Mouse (Mus musculus): ENCODE results near the gene Tub. TPM values are rescaled to one million over a fixed set of nuclear protein-coding genes. Genes with fewer than 3 reads are reported as not detected.

Gene Tub
- polyA plus RNA-seq, 1 experiment from 2014 or later, result 63.1 TPM

GRCm38 (mm10) chr7:109045876-109046275 is 95.7 kb downstream of the Tub start:
- no peaks in the 10 kb centered on the region for H3K4me1 ChIP-seq
- no peak overlapping the region for H3K9ac ChIP-seq
- H3K27ac ChIP-seq, result no peak overlapping the region
- H3K4me2 ChIP-seq, result no peak overlapping the region
- no peak for ATAC-seq (replicated peaks)
- H3K4me3 ChIP-seq, result no peak overlapping the region
- no peaks in the 10 kb centered on the region for H3K27me3 ChIP-seq (replicated peaks)
- no peaks in the 10 kb centered on the region for H3K36me3 ChIP-seq (replicated peaks)
- WGBS, result 95% methylated on average over 2 of the region's 2 CpGs
- H3K9me3 ChIP-seq, result no peaks in the 10 kb centered on the region

- no peak overlapping the region for H3K27ac ChIP-seq
- H3K9ac ChIP-seq, result no peak overlapping the region
- no peak for ATAC-seq (replicated peaks)
- H3K4me1 ChIP-seq, result no peaks in the 10 kb centered on the region
- no peak overlapping the region for H3K4me3 ChIP-seq
- no peaks in the 10 kb centered on the region for H3K27me3 ChIP-seq (replicated peaks)
- 86% methylated on average over 1 of the region's 1 CpGs for WGBS
- peaks cover 6% of the 10 kb centered on the region; the same call in 1 of the 2 replicates for H3K36me3 ChIP-seq (replicated peaks)
- H3K9me3 ChIP-seq, result no peaks in the 10 kb centered on the region
- no peak overlapping the region for H3K4me2 ChIP-seq
Measured at GRCm38 (mm10) chr7:109050831-109051230, 100.7 kb downstream of the Tub start.

DNA sequence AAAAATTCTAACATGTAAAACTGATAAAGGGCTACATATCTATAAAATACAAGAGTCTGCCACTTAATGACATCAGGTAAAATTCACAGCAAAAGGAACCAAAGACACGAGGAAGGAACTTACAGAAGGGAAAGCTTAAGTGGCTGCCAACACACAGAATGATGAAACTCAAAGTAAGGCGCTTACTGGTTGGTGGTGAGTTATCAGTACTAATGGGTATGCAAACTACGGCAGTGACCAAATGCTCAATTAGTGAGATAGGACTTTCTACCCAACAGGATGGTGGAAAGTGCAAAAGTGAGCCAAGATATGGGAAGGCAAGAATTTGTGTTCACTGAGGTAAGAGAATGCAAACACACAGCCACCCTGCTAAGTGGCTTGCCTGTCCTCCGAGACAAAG is 109.4 kb downstream of the Tub start:
- no peak overlapping the region for H3K27ac ChIP-seq
- 93% methylated on average over 4 of the region's 4 CpGs for WGBS
- no peak for ATAC-seq (replicated peaks)
- H3K9ac ChIP-seq, result no peak overlapping the region
- H3K9me3 ChIP-seq, result no peaks in the 10 kb centered on the region
- no peak overlapping the region for H3K4me2 ChIP-seq
- peaks cover under 1% of the 10 kb centered on the region; the same call in 1 of the 2 replicates for H3K36me3 ChIP-seq (replicated peaks)
- H3K4me3 ChIP-seq, result no peak overlapping the region
- H3K27me3 ChIP-seq (replicated peaks), result no peaks in the 10 kb centered on the region
- H3K4me1 ChIP-seq, result no peaks in the 10 kb centered on the region

DNA sequence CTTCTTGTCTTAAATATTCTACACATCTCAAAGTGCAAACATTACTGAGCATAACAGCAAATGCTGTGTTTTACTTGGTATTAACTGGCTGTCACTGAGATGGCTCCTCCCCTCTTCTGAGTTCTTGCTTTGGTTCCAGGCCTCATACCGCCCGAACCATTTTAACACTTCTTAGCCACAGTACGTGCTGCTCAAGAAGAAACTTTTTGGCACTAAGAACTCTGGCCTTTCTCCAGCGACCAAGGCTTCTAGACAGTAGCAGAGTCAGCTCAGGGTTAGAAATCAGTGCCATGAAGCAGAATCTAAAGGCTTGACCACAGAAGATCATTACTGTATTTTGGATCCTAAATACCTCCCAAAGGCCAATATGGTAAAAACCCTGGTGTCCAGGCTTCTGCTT is 119.5 kb downstream of the Tub start:
- Histone ChIP-seq H3K27me3 (replicated peaks) (no peaks in the 10 kb centered on the region), H3K36me3 (replicated peaks) (no peaks in the 10 kb centered on the region), H3K9ac (no peak overlapping the region), H3K27ac (no peak overlapping the region), H3K9me3 (no peaks in the 10 kb centered on the region), H3K4me1 (no peaks in the 10 kb centered on the region), H3K4me3 (no peak overlapping the region), H3K4me2 (no peak overlapping the region)
- ATAC-seq (replicated peaks), result no peak
- WGBS, result 91% methylated on average over 4 of the region's 4 CpGs

DNA sequence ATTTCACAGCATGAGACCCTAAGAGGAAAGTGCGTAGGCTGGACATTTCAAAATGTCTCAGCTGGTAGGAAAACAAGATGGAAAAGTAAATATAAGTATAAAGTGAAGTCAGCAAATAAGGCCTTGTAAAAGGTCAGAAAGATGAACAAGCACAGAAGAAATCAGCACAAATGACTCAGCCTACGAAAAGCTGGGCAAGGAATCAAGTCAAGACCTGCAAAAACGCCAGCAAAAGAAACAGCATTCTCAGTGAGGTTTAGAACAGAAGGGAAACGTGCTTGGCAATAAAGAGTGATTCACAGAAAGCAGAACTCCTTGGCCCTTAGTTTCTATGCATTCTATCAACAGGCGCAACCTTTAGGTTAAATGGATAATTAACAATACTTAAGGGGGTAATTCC is 122.2 kb downstream of the Tub start:
- Histone ChIP-seq H3K27me3 (replicated peaks) (no peaks in the 10 kb centered on the region), H3K4me3 (no peak overlapping the region), H3K9ac (no peak overlapping the region), H3K27ac (no peak overlapping the region), H3K4me2 (no peak overlapping the region), H3K9me3 (no peaks in the 10 kb centered on the region), H3K36me3 (replicated peaks) (no peaks in the 10 kb centered on the region), H3K4me1 (no peaks in the 10 kb centered on the region)
- ATAC-seq (replicated peaks), result no peak
- WGBS, result 85% methylated on average over 5 of the region's 5 CpGs

- Histone ChIP-seq H3K9me3 (no peaks in the 10 kb centered on the region), H3K4me3 (peak overlapping the region; percentile 97), H3K36me3 (replicated peaks) (no peaks in the 10 kb centered on the region), H3K9ac (peak overlapping the region; percentile 88), H3K4me2 (peak overlapping the region; percentile 63), H3K4me1 (peaks cover 16% of the 10 kb centered on the region), H3K27me3 (replicated peaks) (0 out of 2 replicates have a peak, but pooled peaks cover 3% of the 10 kb centered on the region), H3K27ac (peak overlapping the region; percentile 76)
- ATAC-seq (replicated peaks), result peak; percentile 25; the same call in 1 of the 2 replicates
- WGBS, result 13% methylated on average over 12 of the region's 12 CpGs
Measured at GRCm38 (mm10) chr7:109082269-109083112, 132.4 kb downstream of the Tub start.

- no peaks in the 10 kb centered on the region for H3K36me3 ChIP-seq (replicated peaks)
- H3K9ac ChIP-seq, result peak within 1 kb of the TSS; percentile 88
- no peaks in the 10 kb centered on the region for H3K9me3 ChIP-seq
- peak; percentile 97 for ATAC-seq (replicated peaks)
- H3K27me3 ChIP-seq (replicated peaks), result 0 out of 2 replicates have a peak, but pooled peaks cover 3% of the 10 kb centered on the region
- H3K4me3 ChIP-seq, result peak within 1 kb of the TSS; percentile 97
- peak within 1 kb of the TSS; percentile 63 for H3K4me2 ChIP-seq
- peaks cover 16% of the 10 kb centered on the region for H3K4me1 ChIP-seq
- 3% methylated on average over 49 of the region's 50 CpGs for WGBS
- peak within 1 kb of the TSS; percentile 76 for H3K27ac ChIP-seq
Measured at GRCm38 (mm10) chr7:109083113-109083812, 133.1 kb downstream of the Tub start, which contains the start of gene Ric3. Gene Ric3, minus strand, starts transcription at chr7:109083331.

DNA sequence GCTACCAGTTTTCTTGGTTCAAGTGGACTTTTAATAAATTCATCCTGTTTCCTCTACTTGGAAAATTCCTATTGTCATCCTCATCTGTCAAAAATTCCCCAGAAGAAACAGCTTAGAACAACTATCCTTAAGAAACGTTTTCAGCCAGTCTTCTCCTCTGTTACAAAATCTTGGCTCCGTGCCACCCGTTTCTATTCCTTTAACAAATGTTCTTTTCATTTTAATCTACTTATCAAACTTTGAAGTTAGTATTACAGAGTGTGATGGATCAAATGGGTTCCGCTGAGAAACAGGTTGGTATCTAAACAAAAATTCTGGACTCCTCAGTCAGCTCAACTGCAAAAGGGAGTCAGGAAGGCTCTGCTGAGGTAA is 133.7 kb downstream of the Tub start:
- Histone ChIP-seq H3K27ac (no peak overlapping the region), H3K4me3 (peak overlapping the region; percentile 97), H3K4me2 (peak overlapping the region; percentile 63), H3K27me3 (replicated peaks) (0 out of 2 replicates have a peak, but pooled peaks cover 3% of the 10 kb centered on the region), H3K36me3 (replicated peaks) (no peaks in the 10 kb centered on the region), H3K4me1 (peaks cover 16% of the 10 kb centered on the region), H3K9me3 (no peaks in the 10 kb centered on the region), H3K9ac (no peak overlapping the region; the same call in 1 of the 2 replicates)
- WGBS, result 75% methylated on average over 4 of the region's 4 CpGs
- no peak for ATAC-seq (replicated peaks)

Other genes with a start within 250 kb of the Tub start
- gene Olfr512, start 237.0 kb upstream of the Tub start, polyA plus RNA-seq (2015; fragmentation: Nextera tagmentation; extraction: Ambion mirVana), result not detected in 2 replicates
- gene Olfr513, start 199.4 kb upstream of the Tub start, polyA plus RNA-seq (2015; fragmentation: Nextera tagmentation; extraction: Ambion mirVana), result not detected in 2 replicates
- gene Olfr514, start 124.3 kb upstream of the Tub start, polyA plus RNA-seq (2015; fragmentation: Nextera tagmentation; extraction: Ambion mirVana), result not detected in 2 replicates
- gene Olfr516, start 99.8 kb upstream of the Tub start, polyA plus RNA-seq (2015; fragmentation: Nextera tagmentation; extraction: Ambion mirVana), result not detected in 2 replicates
- gene Olfr517, start 78.0 kb upstream of the Tub start, polyA plus RNA-seq (2015; fragmentation: Nextera tagmentation; extraction: Ambion mirVana), result not detected in 2 replicates
- gene Olfr518, start 65.3 kb upstream of the Tub start, polyA plus RNA-seq (2015; fragmentation: Nextera tagmentation; extraction: Ambion mirVana), result not detected in 2 replicates
- not detected in 2 replicates for gene Olfr519, start 55.9 kb upstream of the Tub start, polyA plus RNA-seq (2015; fragmentation: Nextera tagmentation; extraction: Ambion mirVana)
- not detected in 2 replicates for gene Nlrp10, start 20.2 kb upstream of the Tub start, polyA plus RNA-seq (2015; fragmentation: Nextera tagmentation; extraction: Ambion mirVana)
- gene Eif3f, start 15.9 kb upstream of the Tub start, polyA plus RNA-seq (2015; fragmentation: Nextera tagmentation; extraction: Ambion mirVana), result 71.6 and 80.4 TPM in 2 replicates
- 35.1 and 39.1 TPM in 2 replicates for gene Ric3, start 133.0 kb downstream of the Tub start, polyA plus RNA-seq (2015; fragmentation: Nextera tagmentation; extraction: Ambion mirVana)
- 153 and 155 TPM in 2 replicates for gene Lmo1, start 224.9 kb downstream of the Tub start, polyA plus RNA-seq (2015; fragmentation: Nextera tagmentation; extraction: Ambion mirVana)

All from midbrain, embryonic 15.5 days (tissue).